Mouse (Mus musculus) 3134 (cell line): ENCODE results near the gene Prelid3b.

Experiments used
- DNase-seq: peaks from one replicate; pipeline ENCODE4 v3.0.0-alpha.2; 2011; ENCODE audit warnings: low spot score; ENCODE audit not compliant: insufficient read length; ENCODE audit errors: extremely low read depth

Prelid3b gene

GRCm38 (mm10) chr2:174472818-174473549 lies at the start of gene Prelid3b:
Gene Prelid3b (minus strand): TSS chr2:174473081.
- peak; percentile 100 for DNase-seq

GRCm38 (mm10) chr2:174522134-174522533 lies 49.3 kb upstream of the Prelid3b start:
- no peak for DNase-seq

GRCm38 (mm10) chr2:174517141-174518079 lies 44.5 kb upstream of the Prelid3b start:
- DNase-seq = no peak

- no peak for DNase-seq
Observed at GRCm38 (mm10) chr2:174514887-174515286, 42.0 kb upstream of the Prelid3b start.

- no peak for DNase-seq
Observed at GRCm38 (mm10) chr2:174513827-174514226, 40.9 kb upstream of the Prelid3b start.

- no peak for DNase-seq
Observed at GRCm38 (mm10) chr2:174509825-174510224, 36.9 kb upstream of the Prelid3b start.

- DNase-seq = no peak
Observed at GRCm38 (mm10) chr2:174507998-174508397, 35.1 kb upstream of the Prelid3b start.

GRCm38 (mm10) chr2:174502831-174503460 lies 30.1 kb upstream of the Prelid3b start:
- no peak for DNase-seq

GRCm38 (mm10) chr2:174502321-174502720 lies 29.4 kb upstream of the Prelid3b start:
- no peak for DNase-seq

- DNase-seq = no peak
Observed at GRCm38 (mm10) chr2:174501517-174501916, 28.6 kb upstream of the Prelid3b start.

- DNase-seq = no peak
Observed at GRCm38 (mm10) chr2:174500814-174501503, 28.1 kb upstream of the Prelid3b start.

GRCm38 (mm10) chr2:174492858-174493257 lies 20.0 kb upstream of the Prelid3b start:
- DNase-seq = no peak

GRCm38 (mm10) chr2:174487005-174487404 lies 14.1 kb upstream of the Prelid3b start:
- DNase-seq = no peak

- no peak for DNase-seq
Observed at GRCm38 (mm10) chr2:174478746-174479145, 5.9 kb upstream of the Prelid3b start.

- no peak for DNase-seq
Observed at GRCm38 (mm10) chr2:174477543-174478319, 4.8 kb upstream of the Prelid3b start.

GRCm38 (mm10) chr2:174473550-174473927 lies 658 bp upstream of the Prelid3b start:
- DNase-seq = no peak

- no peak for DNase-seq
Observed at GRCm38 (mm10) chr2:174472407-174472806, 474 bp downstream of the Prelid3b start.

- no peak for DNase-seq
Observed at GRCm38 (mm10) chr2:174470786-174471405, 2.0 kb downstream of the Prelid3b start.

GRCm38 (mm10) chr2:174470333-174470732 lies 2.5 kb downstream of the Prelid3b start:
- DNase-seq = no peak
